Mouse (Mus musculus) MEL-GATA-1-ER (cell line): ENCODE measurements at regions not wholly inside any gene's neighbourhood (a gene's known extent, or its start where the extent isn't known, plus 50 kb on each side); places are given as distances from the start of the nearest gene placed in this dataset.
A peak's percentile ranks its signal among the peaks of the same experiment; 100 is the strongest.

Source experiments
- DNase-seq: peaks from one replicate; pipeline ENCODE4 v3.0.0-alpha.2; 2012; ENCODE audit warnings: low read depth; ENCODE audit errors: extremely low read depth

- no peak for DNase-seq
Measured at GRCm38 (mm10) chr10:124733103-124733502, 656.2 kb downstream of the Slc16a7 start.

DNA sequence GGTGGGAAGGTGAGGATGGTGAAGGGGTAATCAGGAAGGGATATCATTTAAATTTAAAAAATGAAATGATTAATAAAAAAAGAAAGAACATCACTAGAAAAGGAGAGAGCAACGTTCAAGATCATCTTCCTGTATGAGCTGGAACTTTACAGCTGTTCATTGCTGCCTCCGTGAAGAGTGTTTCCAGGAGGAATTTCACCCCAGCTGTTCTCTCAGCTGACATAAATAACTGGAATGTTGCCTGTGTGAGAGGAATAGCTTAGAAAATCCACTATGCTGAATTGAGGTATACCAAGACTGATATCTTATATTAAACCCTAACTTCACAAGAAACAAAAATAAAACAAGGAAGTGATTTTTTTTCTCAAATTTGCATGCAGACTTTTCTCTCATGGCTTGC, 656.9 kb downstream of the Slc16a7 start:
- no peak for DNase-seq

DNA sequence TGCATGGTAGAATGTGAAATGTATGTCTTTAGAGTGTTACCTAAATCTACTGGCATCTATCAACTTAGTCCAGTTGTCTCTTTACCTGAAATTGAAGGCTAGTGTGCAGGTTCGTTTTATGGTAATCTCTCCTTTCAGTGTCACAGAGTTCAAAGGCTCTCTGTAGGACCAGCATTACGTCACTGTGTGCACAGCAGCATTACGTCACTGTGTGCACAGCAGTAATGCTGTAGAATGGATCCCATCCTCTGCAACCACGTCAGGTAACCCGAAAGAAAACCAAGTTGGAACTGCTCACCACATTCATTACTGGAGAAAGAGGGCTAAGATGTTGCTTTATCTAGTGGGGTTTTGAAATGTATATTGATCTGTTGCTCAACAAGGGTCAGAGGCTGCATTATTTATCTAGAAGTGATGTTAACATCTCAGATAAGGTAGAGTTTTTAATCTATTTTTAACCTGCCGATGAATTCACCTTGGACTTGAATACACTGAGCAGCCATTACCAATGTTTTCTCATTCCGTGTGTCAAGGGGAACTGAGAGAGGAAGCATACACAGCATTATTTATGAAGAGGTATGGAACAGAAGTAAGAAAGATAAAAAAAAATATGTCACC, 657.9 kb downstream of the Slc16a7 start:
- DNase-seq, result no peak

- DNase-seq, result no peak
Measured at GRCm38 (mm10) chr10:124712647-124713046, 676.6 kb downstream of the Slc16a7 start.

- DNase-seq, result no peak
Measured at GRCm38 (mm10) chr10:124710954-124711353, 678.3 kb downstream of the Slc16a7 start.

GRCm38 (mm10) chr10:124709832-124710231, 679.4 kb downstream of the Slc16a7 start:
- peak; percentile 6 for DNase-seq

- DNase-seq, result no peak
Measured at GRCm38 (mm10) chr10:124706642-124707041, 682.6 kb downstream of the Slc16a7 start.
